Mouse (Mus musculus): ENCODE results near the gene Zbtb46. TPM values are rescaled to one million over a fixed set of nuclear protein-coding genes. Genes with fewer than 3 reads are reported as not detected.

Gene Zbtb46
- polyA plus RNA-seq, 1 experiment from 2014 or later = 2.1 TPM

GRCm38 (mm10) chr2:181364860-181365596, 94.2 kb downstream of the Zbtb46 start, which contains the start of the genes Zgpat and Arfrp1:
Zgpat (plus strand) TSS chr2:181364928.
Arfrp1 (minus strand) TSS chr2:181365404.
- Histone ChIP-seq H3K9me3 (ENCODE audit: control insufficient read depth) (no peaks in the 10 kb centered on the region), H3K4me1 (replicated peaks; ENCODE audit: control insufficient read depth, insufficient read depth, low read length) (0 out of 2 replicates have a peak, but pooled peaks cover 3% of the 10 kb centered on the region), H3K27ac (ENCODE audit: low read depth, low read length) (peak within 1 kb of the TSS; percentile 93), H3K27me3 (replicated peaks; ENCODE audit: control insufficient read depth, insufficient read depth, low read length) (no peaks in the 10 kb centered on the region), H3K36me3 (ENCODE audit: control insufficient read depth, insufficient read depth) (peaks cover 35% of the 10 kb centered on the region), H3K9ac (ENCODE audit: low read depth, low read length) (peak within 1 kb of the TSS; percentile 75), H3K4me3 (ENCODE audit: low read depth, low read length) (peak within 1 kb of the TSS; percentile 75), H3K4me2 (replicated peaks; ENCODE audit: low read depth) (peak within 1 kb of the TSS; percentile 95)
- ATAC-seq = peak; percentile 89
- TF ChIP-seq CTCF (IDR thresholded peaks at IDR 0.05; ENCODE audit: low read depth) = peak; percentile 9; the same call in 1 of the 2 replicates
- under 1% methylated on average over 70 of the region's 71 CpGs for WGBS

- WGBS = 5% methylated on average over 14 of the region's 14 CpGs
- no peak for TF ChIP-seq CTCF (IDR thresholded peaks at IDR 0.05; ENCODE audit: low read depth)
- ATAC-seq = no peak
- H3K36me3 ChIP-seq (ENCODE audit: control insufficient read depth, insufficient read depth) = peaks cover 36% of the 10 kb centered on the region
- H3K27me3 ChIP-seq (replicated peaks; ENCODE audit: control insufficient read depth, insufficient read depth, low read length) = no peaks in the 10 kb centered on the region
- H3K9ac ChIP-seq (ENCODE audit: low read depth, low read length) = peak overlapping the region; percentile 75
- peak overlapping the region; percentile 93 for H3K27ac ChIP-seq (ENCODE audit: low read depth, low read length)
- H3K4me3 ChIP-seq (ENCODE audit: low read depth, low read length) = peak overlapping the region; percentile 75
- no peaks in the 10 kb centered on the region for H3K9me3 ChIP-seq (ENCODE audit: control insufficient read depth)
- 0 out of 2 replicates have a peak, but pooled peaks cover 3% of the 10 kb centered on the region for H3K4me1 ChIP-seq (replicated peaks; ENCODE audit: control insufficient read depth, insufficient read depth, low read length)
- peak overlapping the region; percentile 95 for H3K4me2 ChIP-seq (replicated peaks; ENCODE audit: low read depth)
These were observed 94.8 kb downstream of the Zbtb46 start for GRCm38 (mm10) chr2:181364487-181364859.

- Histone ChIP-seq H3K36me3 (ENCODE audit: control insufficient read depth, insufficient read depth) (peaks cover 41% of the 10 kb centered on the region), H3K9ac (ENCODE audit: low read depth, low read length) (0 out of 2 replicates have a peak overlapping the region, but pooled peaks have one; percentile 75), H3K4me2 (replicated peaks; ENCODE audit: low read depth) (peak overlapping the region; percentile 95), H3K27ac (ENCODE audit: low read depth, low read length) (no peak overlapping the region), H3K27me3 (replicated peaks; ENCODE audit: control insufficient read depth, insufficient read depth, low read length) (no peaks in the 10 kb centered on the region), H3K4me3 (ENCODE audit: low read depth, low read length) (no peak overlapping the region), H3K4me1 (replicated peaks; ENCODE audit: control insufficient read depth, insufficient read depth, low read length) (0 out of 2 replicates have a peak, but pooled peaks cover 3% of the 10 kb centered on the region), H3K9me3 (ENCODE audit: control insufficient read depth) (no peaks in the 10 kb centered on the region)
- no peak for ATAC-seq
- TF ChIP-seq CTCF (IDR thresholded peaks at IDR 0.05; ENCODE audit: low read depth) = no peak
- WGBS = 87% methylated on average over 3 of the region's 3 CpGs
These were observed 95.3 kb downstream of the Zbtb46 start for GRCm38 (mm10) chr2:181363946-181364345.

- H3K36me3 ChIP-seq (ENCODE audit: control insufficient read depth, insufficient read depth) = peaks cover 75% of the 10 kb centered on the region
- no peak overlapping the region for H3K4me3 ChIP-seq (ENCODE audit: low read depth, low read length)
- H3K9me3 ChIP-seq (ENCODE audit: control insufficient read depth) = no peaks in the 10 kb centered on the region
- no peaks in the 10 kb centered on the region for H3K4me1 ChIP-seq (replicated peaks; ENCODE audit: control insufficient read depth, insufficient read depth, low read length)
- TF ChIP-seq CTCF (IDR thresholded peaks at IDR 0.05; ENCODE audit: low read depth) = no peak
- ATAC-seq = no peak
- no peaks in the 10 kb centered on the region for H3K27me3 ChIP-seq (replicated peaks; ENCODE audit: control insufficient read depth, insufficient read depth, low read length)
- no peak overlapping the region for H3K4me2 ChIP-seq (replicated peaks; ENCODE audit: low read depth)
- H3K27ac ChIP-seq (ENCODE audit: low read depth, low read length) = no peak overlapping the region
- WGBS = 81% methylated on average over 3 of the region's 3 CpGs
- no peak overlapping the region for H3K9ac ChIP-seq (ENCODE audit: low read depth, low read length)
These were observed 102.4 kb downstream of the Zbtb46 start for GRCm38 (mm10) chr2:181356780-181357179.

- Histone ChIP-seq H3K9me3 (ENCODE audit: control insufficient read depth) (no peaks in the 10 kb centered on the region), H3K4me1 (replicated peaks; ENCODE audit: control insufficient read depth, insufficient read depth, low read length) (no peaks in the 10 kb centered on the region), H3K27me3 (replicated peaks; ENCODE audit: control insufficient read depth, insufficient read depth, low read length) (no peaks in the 10 kb centered on the region), H3K27ac (ENCODE audit: low read depth, low read length) (no peak overlapping the region), H3K4me3 (ENCODE audit: low read depth, low read length) (no peak overlapping the region), H3K36me3 (ENCODE audit: control insufficient read depth, insufficient read depth) (peaks cover 44% of the 10 kb centered on the region), H3K9ac (ENCODE audit: low read depth, low read length) (no peak overlapping the region), H3K4me2 (replicated peaks; ENCODE audit: low read depth) (no peak overlapping the region)
- no peak for TF ChIP-seq CTCF (IDR thresholded peaks at IDR 0.05; ENCODE audit: low read depth)
- ATAC-seq = no peak
- 92% methylated on average over 6 of the region's 6 CpGs for WGBS
These were observed 116.5 kb downstream of the Zbtb46 start for GRCm38 (mm10) chr2:181342766-181343165.

GRCm38 (mm10) chr2:181340426-181340825, 118.8 kb downstream of the Zbtb46 start:
- Histone ChIP-seq H3K4me3 (ENCODE audit: low read depth, low read length) (no peak overlapping the region), H3K4me2 (replicated peaks; ENCODE audit: low read depth) (no peak overlapping the region), H3K9ac (ENCODE audit: low read depth, low read length) (no peak overlapping the region), H3K9me3 (ENCODE audit: control insufficient read depth) (no peaks in the 10 kb centered on the region), H3K27me3 (replicated peaks; ENCODE audit: control insufficient read depth, insufficient read depth, low read length) (no peaks in the 10 kb centered on the region), H3K27ac (ENCODE audit: low read depth, low read length) (no peak overlapping the region), H3K36me3 (ENCODE audit: control insufficient read depth, insufficient read depth) (peaks cover 49% of the 10 kb centered on the region), H3K4me1 (replicated peaks; ENCODE audit: control insufficient read depth, insufficient read depth, low read length) (no peaks in the 10 kb centered on the region)
- 92% methylated on average over 4 of the region's 4 CpGs for WGBS
- no peak for TF ChIP-seq CTCF (IDR thresholded peaks at IDR 0.05; ENCODE audit: low read depth)
- no peak for ATAC-seq

Other genes starting within 250 kb of the Zbtb46 start
- 0.17 and 0.20 TPM in 2 replicates for gene Srms, start 246.2 kb downstream of the Zbtb46 start, polyA plus RNA-seq (2015; fragmentation: Nextera tagmentation; extraction: Ambion mirVana)
- gene Fndc11, start 239.4 kb downstream of the Zbtb46 start, polyA plus RNA-seq (2015; fragmentation: Nextera tagmentation; extraction: Ambion mirVana) = 0.13 TPM in 1 of 2 replicates, not detected in the other
- 5.7 and 6.9 TPM in 2 replicates for gene Helz2, start 217.4 kb downstream of the Zbtb46 start, polyA plus RNA-seq (2015; fragmentation: Nextera tagmentation; extraction: Ambion mirVana)
- gene Gmeb2, start 171.4 kb downstream of the Zbtb46 start, polyA plus RNA-seq (2015; fragmentation: Nextera tagmentation; extraction: Ambion mirVana) = 5.4 and 5.8 TPM in 2 replicates
- gene Stmn3, start 144.9 kb downstream of the Zbtb46 start, polyA plus RNA-seq (2015; fragmentation: Nextera tagmentation; extraction: Ambion mirVana) = 28.9 and 32.3 TPM in 2 replicates
- gene Rtel1, start 139.7 kb downstream of the Zbtb46 start, polyA plus RNA-seq (2015; fragmentation: Nextera tagmentation; extraction: Ambion mirVana) = 10.0 and 10.5 TPM in 2 replicates
- gene Zgpat, start 94.5 kb downstream of the Zbtb46 start, polyA plus RNA-seq (2015; fragmentation: Nextera tagmentation; extraction: Ambion mirVana) = 23.8 and 25.7 TPM in 2 replicates
- gene Arfrp1, start 94.0 kb downstream of the Zbtb46 start, polyA plus RNA-seq (2015; fragmentation: Nextera tagmentation; extraction: Ambion mirVana) = 32.1 TPM in 2 replicates
- 6.7 and 8.6 TPM in 2 replicates for gene Lime1, start 79.3 kb downstream of the Zbtb46 start, polyA plus RNA-seq (2015; fragmentation: Nextera tagmentation; extraction: Ambion mirVana)
- gene Abhd16b, start 33.8 kb upstream of the Zbtb46 start, polyA plus RNA-seq (2015; fragmentation: Nextera tagmentation; extraction: Ambion mirVana) = 0.07 TPM in 1 of 2 replicates, not detected in the other
- gene Tpd52l2, start 37.7 kb upstream of the Zbtb46 start, polyA plus RNA-seq (2015; fragmentation: Nextera tagmentation; extraction: Ambion mirVana) = 83.7 and 88.2 TPM in 2 replicates
- 60.4 and 62.9 TPM in 2 replicates for gene Dnajc5, start 61.1 kb upstream of the Zbtb46 start, polyA plus RNA-seq (2015; fragmentation: Nextera tagmentation; extraction: Ambion mirVana)
- 49.4 and 60.2 TPM in 2 replicates for gene Uckl1, start 125.5 kb upstream of the Zbtb46 start, polyA plus RNA-seq (2015; fragmentation: Nextera tagmentation; extraction: Ambion mirVana)
- gene Prpf6, start 132.4 kb upstream of the Zbtb46 start, polyA plus RNA-seq (2015; fragmentation: Nextera tagmentation; extraction: Ambion mirVana) = 30.6 and 33.9 TPM in 2 replicates
- 13.0 and 16.2 TPM in 2 replicates for gene Zfp512b, start 133.4 kb upstream of the Zbtb46 start, polyA plus RNA-seq (2015; fragmentation: Nextera tagmentation; extraction: Ambion mirVana)
- gene Samd10, start 139.8 kb upstream of the Zbtb46 start, polyA plus RNA-seq (2015; fragmentation: Nextera tagmentation; extraction: Ambion mirVana) = 18.5 and 18.8 TPM in 2 replicates
- gene Gm29797, start 197.6 kb upstream of the Zbtb46 start, polyA plus RNA-seq (2015; fragmentation: Nextera tagmentation; extraction: Ambion mirVana) = 0.26 and 0.55 TPM in 2 replicates
- gene Sox18, start 212.2 kb upstream of the Zbtb46 start, polyA plus RNA-seq (2015; fragmentation: Nextera tagmentation; extraction: Ambion mirVana) = 24.7 and 28.5 TPM in 2 replicates
- 6.8 and 8.0 TPM in 2 replicates for gene Tcea2, start 220.9 kb upstream of the Zbtb46 start, polyA plus RNA-seq (2015; fragmentation: Nextera tagmentation; extraction: Ambion mirVana)
- gene Rgs19, start 234.6 kb upstream of the Zbtb46 start, polyA plus RNA-seq (2015; fragmentation: Nextera tagmentation; extraction: Ambion mirVana) = 11.3 and 12.7 TPM in 2 replicates
- not detected in 2 replicates for gene Lkaaear1, start 239.0 kb upstream of the Zbtb46 start, polyA plus RNA-seq (2015; fragmentation: Nextera tagmentation; extraction: Ambion mirVana)